ENCODE assay signal across 8 mouse cellular contexts in genomic region chr11:97619391-97619795, GRCm38 (mm10). TPM values are rescaled to one million over a fixed set of nuclear protein-coding genes. Genes with fewer than 3 reads are reported as not detected.
DNase-seq lines count a peak whose midpoint lies in the region; ATAC-seq and TF ChIP-seq lines count a peak whose summit lies in the region.

No protein-coding gene starts in this region.

- no peak for ATAC-seq in forebrain, embryonic 11.5 days (replicated peaks; ENCODE audit: low FRiP score)
- peak; percentile 57 for ATAC-seq in forebrain, embryonic 16.5 days
- 0 out of 2 replicates have a peak, but pooled peaks have one; percentile 46 for ATAC-seq in kidney, embryonic 15.5 days (replicated peaks; ENCODE audit: low FRiP score)

- WGBS in forebrain, embryonic 11.5 days = 36% methylated on average over 5 of the region's 5 CpGs
- WGBS in forebrain, embryonic 10.5 days = 45% methylated on average over 5 of the region's 5 CpGs
- WGBS in forebrain, embryonic 16.5 days = 24% methylated on average over 5 of the region's 5 CpGs
- 49% methylated on average over 5 of the region's 5 CpGs for WGBS in kidney, embryonic 15.5 days

- TF ChIP-seq POLR2A in testis, adult 2 months (IDR thresholded peaks at IDR 0.05; ENCODE audit: control insufficient read depth, low read depth, low read length) = no peak

- no peaks in the 10 kb centered on the region for H3K4me1 ChIP-seq in forebrain, embryonic 11.5 days (replicated peaks; ENCODE audit: control insufficient read depth, insufficient read depth, low read length)
- 0 out of 2 replicates have a peak, but pooled peaks cover 3% of the 10 kb centered on the region for H3K4me1 ChIP-seq in forebrain, embryonic 10.5 days
- H3K4me1 ChIP-seq in forebrain, embryonic 16.5 days (replicated peaks; ENCODE audit: control insufficient read depth, insufficient read depth, low read length) = no peaks in the 10 kb centered on the region
- H3K4me1 ChIP-seq in kidney, embryonic 15.5 days = peaks cover 9% of the 10 kb centered on the region
- no peaks in the 10 kb centered on the region for H3K4me1 ChIP-seq in testis, adult 2 months (ENCODE audit: control insufficient read depth, insufficient read depth, low read length)

- H3K36me3 ChIP-seq in forebrain, embryonic 11.5 days (ENCODE audit: control insufficient read depth, insufficient read depth, low read length) = no peaks in the 10 kb centered on the region
- H3K36me3 ChIP-seq in forebrain, embryonic 10.5 days (replicated peaks) = no peaks in the 10 kb centered on the region
- H3K36me3 ChIP-seq in forebrain, embryonic 16.5 days (ENCODE audit: control insufficient read depth, insufficient read depth) = no peaks in the 10 kb centered on the region
- no peaks in the 10 kb centered on the region for H3K36me3 ChIP-seq in kidney, embryonic 15.5 days
- H3K36me3 ChIP-seq in testis, adult 2 months (ENCODE audit: control insufficient read depth, insufficient read depth, low read length) = no peaks in the 10 kb centered on the region

- H3K4me2 ChIP-seq in forebrain, embryonic 11.5 days (ENCODE audit: low read depth, low read length, severe bottlenecking) = no peak overlapping the region
- no peak overlapping the region for H3K4me2 ChIP-seq in forebrain, embryonic 16.5 days (ENCODE audit: low read length)
- H3K4me2 ChIP-seq in kidney, embryonic 15.5 days = no peak overlapping the region

- H3K9me3 ChIP-seq in forebrain, embryonic 11.5 days (ENCODE audit: control insufficient read depth, low read length) = no peaks in the 10 kb centered on the region
- H3K9me3 ChIP-seq in forebrain, embryonic 10.5 days = no peaks in the 10 kb centered on the region
- no peaks in the 10 kb centered on the region for H3K9me3 ChIP-seq in forebrain, embryonic 16.5 days (ENCODE audit: control insufficient read depth, low read length)
- H3K9me3 ChIP-seq in kidney, embryonic 15.5 days (replicated peaks) = no peaks in the 10 kb centered on the region

- TF ChIP-seq CTCF in testis, adult 2 months (IDR thresholded peaks at IDR 0.05; ENCODE audit: control insufficient read depth, insufficient read depth, insufficient replicate concordance, low read depth, low read length) = peak; percentile 38; the same call in 1 of the 2 replicates

- H3K27ac ChIP-seq in forebrain, embryonic 11.5 days (ENCODE audit: low read depth, low read length) = no peak overlapping the region
- H3K27ac ChIP-seq in forebrain, embryonic 10.5 days = no peak overlapping the region
- H3K27ac ChIP-seq in forebrain, embryonic 16.5 days (ENCODE audit: low read length) = no peak overlapping the region
- no peak overlapping the region for H3K27ac ChIP-seq in kidney, embryonic 15.5 days
- H3K27ac ChIP-seq in testis, adult 2 months (ENCODE audit: control insufficient read depth, insufficient read depth, low read depth, low read length) = no peak overlapping the region

- peak; percentile 72 for DNase-seq in forebrain, embryonic 11.5 days (ENCODE audit: low spot score)
- no peak for DNase-seq in forebrain, embryonic 10.5 days (ENCODE audit: extremely low spot score, low spot score)
- DNase-seq in 3134 (ENCODE audit: extremely low read depth, insufficient read length, low spot score) = peak; percentile 26
- DNase-seq in adrenal gland, postnatal 4 days (ENCODE audit: low spot score in 2 of 2) = peak; percentile 43 to 51
- DNase-seq in lung, postnatal 10 days = peak; percentile 83

- H3K4me3 ChIP-seq in forebrain, embryonic 11.5 days (ENCODE audit: low read depth, low read length) = no peak overlapping the region
- H3K4me3 ChIP-seq in forebrain, embryonic 10.5 days = no peak overlapping the region
- H3K4me3 ChIP-seq in forebrain, embryonic 16.5 days (replicated peaks; ENCODE audit: low read length) = no peak overlapping the region
- no peak overlapping the region for H3K4me3 ChIP-seq in kidney, embryonic 15.5 days (replicated peaks)
- H3K4me3 ChIP-seq in testis, adult 2 months (ENCODE audit: control insufficient read depth, low read depth, low read length) = no peak overlapping the region

- no peak overlapping the region for H3K9ac ChIP-seq in forebrain, embryonic 11.5 days (ENCODE audit: low read length)
- H3K9ac ChIP-seq in forebrain, embryonic 16.5 days (replicated peaks; ENCODE audit: low read depth, low read length) = no peak overlapping the region
- no peak overlapping the region for H3K9ac ChIP-seq in kidney, embryonic 15.5 days

- H3K27me3 ChIP-seq in forebrain, embryonic 11.5 days (ENCODE audit: control insufficient read depth, insufficient read depth, low read length) = peaks cover 3% of the 10 kb centered on the region
- peaks cover 51% of the 10 kb centered on the region for H3K27me3 ChIP-seq in forebrain, embryonic 10.5 days (ENCODE audit: poor library complexity, severe bottlenecking)
- H3K27me3 ChIP-seq in forebrain, embryonic 16.5 days (replicated peaks; ENCODE audit: control insufficient read depth, insufficient read depth, low read length) = peaks cover 10% of the 10 kb centered on the region; the same call in 1 of the 2 replicates
- H3K27me3 ChIP-seq in kidney, embryonic 15.5 days = peaks cover 48% of the 10 kb centered on the region
- H3K27me3 ChIP-seq in testis, adult 2 months (ENCODE audit: control insufficient read depth, insufficient read depth, low read length) = no peaks in the 10 kb centered on the region

RNA-seq across cellular contexts. Expression of gene Epop, which starts 10.1 kb away (rescaled TPM):
- polyA plus RNA-seq in forebrain, embryonic 11.5 days (2014; fragmentation: Nextera tagmentation; extraction: Ambion mirVana) = 13.8 and 15.8 TPM in 2 replicates
- 11.4 and 11.6 TPM in 2 replicates for polyA plus RNA-seq in forebrain, embryonic 10.5 days (2016; fragmentation: Nextera tagmentation; extraction: Ambion mirVana)
- 1 to 10 TPM; 4.2 to 4.7 TPM for total RNA-seq in adrenal gland, postnatal 4 days (2021)
- polyA plus RNA-seq in forebrain, embryonic 16.5 days (2015; fragmentation: Nextera tagmentation; extraction: Ambion mirVana) = 2.1 and 2.6 TPM in 2 replicates
- 4.3 and 5.1 TPM in 2 replicates for polyA plus RNA-seq in kidney, embryonic 15.5 days (2015; fragmentation: Nextera tagmentation; extraction: Ambion mirVana)
- polyA plus RNA-seq in testis, adult 2 months (2012; rRNA removed) = 0.47 and 0.58 TPM in 2 replicates

RNA-seq across cellular contexts. Expression of gene Srcin1, which starts 43.4 kb away (rescaled TPM):
- 3.2 and 3.7 TPM in 2 replicates for polyA plus RNA-seq in forebrain, embryonic 11.5 days (2014; fragmentation: Nextera tagmentation; extraction: Ambion mirVana)
- 0.91 and 1.1 TPM in 2 replicates for polyA plus RNA-seq in forebrain, embryonic 10.5 days (2016; fragmentation: Nextera tagmentation; extraction: Ambion mirVana)
- 10 to 100 TPM; 12.0 to 14.3 TPM for total RNA-seq in adrenal gland, postnatal 4 days (2021)
- polyA plus RNA-seq in forebrain, embryonic 16.5 days (2015; fragmentation: Nextera tagmentation; extraction: Ambion mirVana) = 7.0 and 9.9 TPM in 2 replicates
- 0.83 and 0.85 TPM in 2 replicates for polyA plus RNA-seq in kidney, embryonic 15.5 days (2015; fragmentation: Nextera tagmentation; extraction: Ambion mirVana)
- polyA plus RNA-seq in testis, adult 2 months (2012; rRNA removed) = 35.5 and 47.1 TPM in 2 replicates

RNA-seq across cellular contexts. Expression of gene Mllt6, which starts 43.8 kb away (rescaled TPM):
- 3.4 and 4.9 TPM in 2 replicates for polyA plus RNA-seq in forebrain, embryonic 11.5 days (2014; fragmentation: Nextera tagmentation; extraction: Ambion mirVana)
- polyA plus RNA-seq in forebrain, embryonic 10.5 days (2016; fragmentation: Nextera tagmentation; extraction: Ambion mirVana) = 1.5 and 2.5 TPM in 2 replicates
- total RNA-seq in adrenal gland, postnatal 4 days (2021) = 10 to 100 TPM; 49.0 to 59.7 TPM
- polyA plus RNA-seq in forebrain, embryonic 16.5 days (2015; fragmentation: Nextera tagmentation; extraction: Ambion mirVana) = 4.2 and 5.1 TPM in 2 replicates
- 2.8 and 3.9 TPM in 2 replicates for polyA plus RNA-seq in kidney, embryonic 15.5 days (2015; fragmentation: Nextera tagmentation; extraction: Ambion mirVana)
- polyA plus RNA-seq in testis, adult 2 months (2012; rRNA removed) = 7.4 and 8.2 TPM in 2 replicates
